Mouse (Mus musculus): ENCODE measurements at regions not wholly inside any gene's neighbourhood (a gene's known extent, or its start where the extent isn't known, plus 50 kb on each side); places are given as distances from the start of the nearest gene placed in this dataset.

DNA sequence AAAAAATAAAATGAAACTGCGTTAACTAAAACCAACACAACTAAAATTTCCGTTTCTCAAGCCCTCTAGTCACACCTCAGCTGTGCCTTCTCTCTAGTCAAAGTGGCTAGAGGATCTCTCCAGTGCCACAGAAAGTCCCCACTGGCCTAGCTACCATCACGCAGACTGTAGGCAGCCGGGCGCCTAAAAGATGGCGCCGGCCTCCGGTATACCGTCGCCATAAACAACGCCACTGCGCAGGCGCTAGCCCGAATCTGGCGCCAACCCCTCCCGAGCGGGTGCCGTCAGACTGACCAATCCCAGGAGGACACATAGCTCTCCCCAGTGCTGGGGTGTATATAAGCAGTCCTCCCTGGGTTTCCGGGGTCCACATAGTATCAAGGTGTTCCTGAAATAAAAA lies 62.7 kb upstream of the Top1 start:
- in situ Hi-C loops (cut with MboI, MseI): loop anchor here (25.0 kb wide), 1 partner anchor 1521 kb away; no protein-coding TSS in a partner anchor

DNA sequence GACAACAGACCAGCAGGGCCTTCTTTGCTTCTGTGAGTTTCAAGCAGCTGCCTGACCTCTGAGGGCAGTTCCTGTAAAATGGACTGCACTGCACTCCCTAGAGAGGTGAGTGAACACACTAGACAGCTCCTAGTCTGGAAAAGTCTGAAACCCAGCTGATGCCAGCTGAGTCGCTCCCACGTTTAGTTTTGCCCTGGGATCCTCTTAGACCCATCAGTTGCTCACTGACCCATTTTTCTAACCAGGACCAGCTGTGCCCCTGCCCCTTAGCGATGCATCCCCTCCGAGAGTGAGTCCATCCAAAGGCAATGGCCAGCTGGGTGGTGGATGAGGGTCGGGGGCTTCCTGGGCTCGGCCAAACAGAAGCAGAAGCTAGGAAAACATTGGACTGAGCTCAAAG lies 62.2 kb upstream of the Top1 start:
- in situ Hi-C loops (cut with MboI, MseI): loop anchor here (25.0 kb wide), 1 partner anchor 1521 kb away; no protein-coding TSS in a partner anchor

DNA sequence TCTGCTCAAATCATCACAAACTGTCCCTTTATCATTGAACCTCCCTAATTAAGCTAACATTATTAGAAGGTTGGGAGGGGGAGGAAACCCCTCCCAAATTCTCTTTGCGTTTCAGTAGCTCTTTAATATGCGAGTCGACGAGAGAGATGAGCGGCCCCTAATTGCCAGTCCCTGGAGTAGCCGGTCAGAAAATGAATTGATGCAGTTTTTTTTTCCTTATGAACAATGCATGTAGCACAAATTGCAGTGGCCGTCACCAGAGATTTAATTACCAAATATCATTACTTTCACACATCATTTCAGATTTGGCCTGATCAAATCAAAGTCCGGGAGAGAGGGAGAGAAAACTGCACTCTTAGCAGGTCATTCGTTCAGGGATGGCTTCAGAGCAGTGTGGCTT lies 61.1 kb upstream of the Top1 start:
- in situ Hi-C loops (cut with MboI, MseI): loop anchor here (25.0 kb wide), 1 partner anchor 1522 kb away; no protein-coding TSS in a partner anchor

DNA sequence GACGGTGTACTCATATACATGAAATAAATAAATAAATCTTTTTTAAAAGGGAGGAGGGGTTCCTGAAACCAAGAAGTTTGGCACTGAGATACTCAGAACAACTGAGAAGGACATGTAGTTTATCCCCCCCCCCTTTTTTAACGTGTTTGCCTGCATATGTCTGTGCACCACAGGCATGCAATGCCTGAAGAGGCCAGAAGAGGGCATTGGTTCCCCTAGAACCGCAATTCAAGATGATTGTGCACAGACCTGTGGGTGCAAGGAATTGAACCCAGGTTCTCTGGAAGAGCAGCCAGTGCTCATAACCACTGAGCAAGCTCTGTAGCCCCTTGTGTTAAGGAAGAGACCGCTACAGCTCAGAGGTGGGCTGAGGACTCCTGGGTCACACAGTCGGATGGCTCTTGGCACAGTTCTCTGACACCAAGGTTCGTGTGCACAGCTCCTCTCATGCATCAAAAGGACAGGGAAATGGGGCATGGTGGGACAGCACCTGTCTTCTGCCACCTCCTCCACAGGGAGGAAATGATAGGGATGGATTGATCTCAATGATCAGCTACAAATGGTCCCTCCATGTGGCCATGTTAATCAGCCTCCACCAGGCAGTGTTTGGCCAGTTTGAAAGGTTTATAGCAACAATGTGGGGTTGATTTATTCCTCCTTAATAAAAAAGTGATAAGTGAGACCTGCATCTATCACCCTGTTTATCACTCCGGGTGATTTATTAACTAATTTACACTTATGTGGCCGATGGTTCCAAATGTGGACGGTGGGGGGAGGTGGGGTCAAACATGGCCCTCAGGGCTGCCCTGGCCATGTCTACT lies 58.5 kb upstream of the Top1 start:
- in situ Hi-C loops (cut with MboI, MseI): loop anchor here (25.0 kb wide), 1 partner anchor 1525 kb away; no protein-coding TSS in a partner anchor

DNA sequence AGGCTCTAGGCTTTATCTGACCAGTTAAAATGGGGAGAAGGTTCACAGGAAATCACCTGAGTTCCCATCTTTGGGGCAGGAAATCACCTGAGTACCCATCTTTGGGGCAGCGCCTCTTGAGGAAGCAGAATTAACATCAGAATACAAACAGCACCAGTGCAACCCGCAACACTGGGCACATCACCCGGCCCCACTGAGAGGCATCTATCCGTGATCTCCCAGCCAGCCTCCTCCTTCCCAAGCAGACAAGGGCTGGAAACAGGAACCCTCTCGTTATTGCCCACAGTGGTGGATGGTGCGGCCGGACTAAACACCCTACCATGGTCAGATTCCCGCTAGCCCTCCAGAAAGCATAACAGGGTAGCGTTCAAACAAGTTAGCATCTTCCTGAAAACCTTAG lies 57.3 kb upstream of the Top1 start:
- in situ Hi-C loops (cut with MboI, MseI): loop anchor here (25.0 kb wide), 1 partner anchor 1526 kb away; no protein-coding TSS in a partner anchor

DNA sequence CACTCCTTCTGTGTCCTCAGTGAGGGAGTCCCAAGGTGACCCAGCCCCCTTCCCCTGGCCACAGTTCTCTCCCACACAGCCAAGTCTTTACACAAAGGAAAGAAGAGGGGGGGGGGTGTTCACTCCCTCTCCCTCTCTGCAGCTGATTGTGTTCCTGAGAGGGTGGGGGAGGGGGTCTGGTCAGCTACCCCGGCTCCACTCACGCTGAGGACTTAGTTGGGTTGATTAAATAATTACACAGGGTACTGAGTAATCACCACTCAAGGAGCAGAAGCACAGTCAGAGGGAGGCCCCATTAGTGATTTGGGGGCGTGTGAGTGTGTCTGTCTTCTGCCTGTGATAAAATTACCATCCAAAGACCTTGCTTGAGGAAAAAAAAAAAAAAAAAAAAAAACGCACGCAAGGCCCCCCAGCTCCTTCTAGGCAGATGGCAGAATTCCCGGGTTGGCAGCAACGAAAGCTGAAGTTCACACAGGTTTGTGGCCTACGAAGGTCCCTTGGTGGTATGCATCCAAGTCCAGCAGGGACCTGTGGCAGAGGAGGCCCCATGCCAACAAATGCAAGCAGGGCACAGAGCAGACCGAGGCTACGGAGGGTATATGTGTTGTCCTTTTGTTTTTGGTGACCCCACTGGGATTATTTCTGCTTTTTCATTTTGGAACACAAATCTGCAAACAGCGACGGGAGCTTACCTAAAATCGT lies 55.3 kb upstream of the Top1 start:
- in situ Hi-C loops (cut with MboI, MseI): loop anchor here (10.0 to 25.0 kb wide), 2 partner anchors 134 to 1528 kb away; no protein-coding TSS in a partner anchor

DNA sequence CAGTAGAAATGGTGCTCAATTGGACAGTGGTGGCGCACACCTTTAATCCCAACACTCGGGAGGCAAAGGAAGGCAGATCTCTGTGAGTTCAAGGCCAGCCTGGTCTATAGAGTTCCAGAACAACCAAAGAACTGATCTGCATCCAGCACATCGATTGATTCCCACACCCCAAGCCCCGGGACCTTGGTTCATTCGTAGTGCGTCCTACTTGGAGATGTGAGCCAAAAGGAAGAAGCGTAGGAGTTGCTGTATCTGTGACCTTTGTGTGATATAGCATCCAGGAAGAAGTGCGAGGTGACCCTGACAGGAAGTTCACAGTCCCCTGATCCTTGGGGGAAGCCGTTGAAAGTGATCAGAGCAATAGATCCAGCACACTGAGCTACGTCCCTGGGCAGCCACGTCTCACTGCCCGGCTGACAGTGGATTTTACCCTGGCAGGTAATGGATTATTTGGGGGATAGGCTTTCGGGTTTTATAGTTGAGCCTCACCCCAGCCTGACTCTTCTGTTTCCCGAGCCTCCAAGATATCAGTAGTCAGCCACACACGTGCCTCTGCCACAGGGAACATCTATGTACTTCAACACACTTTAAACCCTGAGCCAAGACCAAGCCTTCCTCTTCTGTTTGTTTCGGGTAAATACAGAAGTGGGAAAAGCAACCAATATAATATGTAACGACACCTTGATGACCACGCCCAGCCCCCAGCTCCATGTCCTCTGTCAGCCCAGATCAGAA lies 54.1 kb upstream of the Top1 start:
- in situ Hi-C loops (cut with MboI, MseI): loop anchor here (10.0 to 25.0 kb wide), 2 partner anchors 133 to 1529 kb away; no protein-coding TSS in a partner anchor

DNA sequence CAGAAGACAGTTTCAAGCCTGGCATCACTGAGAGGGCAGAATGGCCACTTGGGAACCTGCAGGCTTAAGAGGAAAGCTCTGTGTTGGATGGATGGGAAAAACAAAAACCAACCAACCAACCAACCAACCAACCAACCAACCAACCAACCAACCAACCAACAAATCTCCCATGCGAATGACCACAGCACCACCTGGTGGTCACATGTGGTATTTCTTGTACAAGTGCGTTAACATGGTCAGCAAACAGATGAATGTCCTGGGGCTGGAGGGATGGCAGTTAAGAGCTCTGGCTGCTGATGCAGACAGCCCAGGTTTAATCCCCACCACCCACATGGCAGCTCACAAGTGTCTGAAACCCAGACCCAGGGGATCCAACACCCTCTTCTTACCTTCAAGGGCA lies 52.7 kb upstream of the Top1 start:
- in situ Hi-C loops (cut with MboI, MseI): loop anchor here (10.0 to 25.0 kb wide), 2 partner anchors 132 to 1531 kb away; no protein-coding TSS in a partner anchor

Measured in T-helper 2 cell (primary cell).